Comparison of ENCODE assay signal across 10 mouse cellular contexts in genomic region chr11:95857716-95858527, GRCm38 (mm10). TPM values are rescaled to one million over a fixed set of nuclear protein-coding genes. Genes with fewer than 3 reads are reported as not detected.
DNase-seq lines count a peak whose midpoint lies in the region; ATAC-seq and TF ChIP-seq lines count a peak whose summit lies in the region.
"Had no signal": no experiment of that assay in that cellular context is flagged by ENCODE, and none has a peak within 500 bp of the region (broad histone marks: within the 10 kb centered on the region; RNA-seq: fewer than 3 reads in every experiment).

No protein-coding gene starts in this region.

- DNase-seq in heart, adult 11 months: no peak
- DNase-seq in adrenal gland, postnatal 14 days: no peak
- DNase-seq in cerebellum, postnatal 36 days: no peak

- WGBS in heart, embryonic 12.5 days: 24% methylated on average over 21 of the region's 21 CpGs
- WGBS in limb, embryonic 15.5 days: 21% methylated on average over 21 of the region's 21 CpGs
- 18% methylated on average over 21 of the region's 21 CpGs for WGBS in stomach, embryonic 14.5 days

- H3K27ac ChIP-seq in heart, embryonic 12.5 days (ENCODE audit: poor library complexity, severe bottlenecking): peak overlapping the region; percentile 96
- H3K27ac ChIP-seq in embryonic fibroblast, embryonic 13.5 days (ENCODE audit: insufficient read depth, low read length): peak overlapping the region; percentile 13; the same call in 1 of the 2 replicates
- peak overlapping the region; percentile 96 for H3K27ac ChIP-seq in limb, embryonic 15.5 days
- peak overlapping the region; percentile 53 for H3K27ac ChIP-seq in stomach, embryonic 14.5 days (ENCODE audit: low read length)

- no peak for TF ChIP-seq CTCF in C2C12 (IDR thresholded peaks at IDR 0.05; ENCODE audit: control insufficient read depth, insufficient read depth, insufficient read length)
- no peak for TF ChIP-seq CTCF in embryonic fibroblast, embryonic 13.5 days (IDR thresholded peaks at IDR 0.05; ENCODE audit: borderline replicate concordance, insufficient read depth, low read length)

- peak overlapping the region; percentile 79 for H3K4me2 ChIP-seq in heart, embryonic 12.5 days
- H3K4me2 ChIP-seq in limb, embryonic 15.5 days: peak overlapping the region; percentile 58
- peak overlapping the region; percentile 59 for H3K4me2 ChIP-seq in stomach, embryonic 14.5 days (replicated peaks; ENCODE audit: low read depth, low read length)

- H3K79me3 ChIP-seq in C2C12 (ENCODE audit: low read depth): no peaks in the 10 kb centered on the region

- H3K9ac ChIP-seq in heart, embryonic 12.5 days: peak overlapping the region; percentile 73
- peak overlapping the region; percentile 56 for H3K9ac ChIP-seq in limb, embryonic 15.5 days
- peak overlapping the region; percentile 45; the same call in 1 of the 2 replicates for H3K9ac ChIP-seq in stomach, embryonic 14.5 days (replicated peaks; ENCODE audit: low read depth, low read length)

- no peaks in the 10 kb centered on the region for H3K27me3 ChIP-seq in heart, embryonic 12.5 days (replicated peaks)
- H3K27me3 ChIP-seq in C2C12 (ENCODE audit: control insufficient read depth, insufficient read depth, insufficient read length): no peaks in the 10 kb centered on the region
- no peaks in the 10 kb centered on the region for H3K27me3 ChIP-seq in limb, embryonic 15.5 days
- H3K27me3 ChIP-seq in stomach, embryonic 14.5 days (ENCODE audit: control insufficient read depth, insufficient read depth, low read length): no peaks in the 10 kb centered on the region
- H3K27me3 ChIP-seq: Patski had no signal

- peaks cover 3% of the 10 kb centered on the region; the same call in 1 of the 2 replicates for H3K9me3 ChIP-seq in heart, embryonic 12.5 days (replicated peaks)
- no peaks in the 10 kb centered on the region for H3K9me3 ChIP-seq in limb, embryonic 15.5 days
- H3K9me3 ChIP-seq in stomach, embryonic 14.5 days (ENCODE audit: control insufficient read depth, low read depth, low read length): no peaks in the 10 kb centered on the region

- H3ac ChIP-seq in C2C12 (ENCODE audit: control insufficient read depth, insufficient read length, low read depth): peak overlapping the region; percentile 49

- TF ChIP-seq POLR2A in embryonic fibroblast, embryonic 13.5 days (IDR thresholded peaks at IDR 0.05; ENCODE audit: low read depth, low read length): no peak

- peak overlapping the region; percentile 77 for H3K4me3 ChIP-seq in heart, embryonic 12.5 days
- peak overlapping the region; percentile 30 for H3K4me3 ChIP-seq in C2C12 (ENCODE audit: insufficient read depth, poor library complexity, severe bottlenecking)
- H3K4me3 ChIP-seq in embryonic fibroblast, embryonic 13.5 days (ENCODE audit: insufficient read depth, low read length): peak overlapping the region; percentile 53
- peak overlapping the region; percentile 83 for H3K4me3 ChIP-seq in limb, embryonic 15.5 days
- peak overlapping the region; percentile 76 for H3K4me3 ChIP-seq in stomach, embryonic 14.5 days (ENCODE audit: low read depth, low read length)

- H3K79me2 ChIP-seq in C2C12 (ENCODE audit: control insufficient read depth, insufficient read depth): no peaks in the 10 kb centered on the region

- ATAC-seq in heart, embryonic 12.5 days (ENCODE audit: insufficient number of reproducible peaks, low FRiP score): no peak
- ATAC-seq in limb, embryonic 15.5 days (ENCODE audit: insufficient number of reproducible peaks, low FRiP score, low TSS enrichment, low read depth): no peak
- ATAC-seq in stomach, embryonic 14.5 days (ENCODE audit: insufficient number of reproducible peaks, insufficient read depth, low FRiP score, low read depth): no peak

- no peaks in the 10 kb centered on the region for H3K36me3 ChIP-seq in heart, embryonic 12.5 days
- no peaks in the 10 kb centered on the region for H3K36me3 ChIP-seq in C2C12 (ENCODE audit: control insufficient read depth, insufficient read depth)
- no peaks in the 10 kb centered on the region for H3K36me3 ChIP-seq in limb, embryonic 15.5 days
- no peaks in the 10 kb centered on the region for H3K36me3 ChIP-seq in stomach, embryonic 14.5 days (ENCODE audit: control insufficient read depth, insufficient read depth, low read length)

- H3K4me1 ChIP-seq in heart, embryonic 12.5 days (replicated peaks): peaks cover 10% of the 10 kb centered on the region
- 0 out of 2 replicates have a peak, but pooled peaks cover 2% of the 10 kb centered on the region for H3K4me1 ChIP-seq in embryonic fibroblast, embryonic 13.5 days (ENCODE audit: control insufficient read depth, insufficient read depth, low read length)
- peaks cover 11% of the 10 kb centered on the region for H3K4me1 ChIP-seq in limb, embryonic 15.5 days
- H3K4me1 ChIP-seq in stomach, embryonic 14.5 days (ENCODE audit: control insufficient read depth, insufficient read depth, low read length): peaks cover 13% of the 10 kb centered on the region; the same call in 1 of the 2 replicates

TF ChIP-seq in C2C12, 6 proteins besides CTCF, POLR2A, EP300 and RAD21:
- TF ChIP-seq MAX (IDR thresholded peaks at IDR 0.05): no peak
- TF ChIP-seq MYOD1 (IDR thresholded peaks at IDR 0.05; ENCODE audit: control insufficient read depth, insufficient read length, low read depth): no peak
- TF ChIP-seq USF1 (IDR thresholded peaks at IDR 0.05; ENCODE audit: low read depth): no peak
- TF ChIP-seq CEBPB (IDR thresholded peaks at IDR 0.05; ENCODE audit: low read depth): no peak
- no peak for TF ChIP-seq FOSL1 (IDR thresholded peaks at IDR 0.05; ENCODE audit: insufficient read depth, low read length, poor library complexity, severe bottlenecking)
- no peak for TF ChIP-seq MYOG (IDR thresholded peaks at IDR 0.05; ENCODE audit: control insufficient read depth, extremely low read depth, insufficient read length)

RNA-seq across cellular contexts. Expression of gene Abi3, which starts 15.6 kb away (rescaled TPM):
- polyA plus RNA-seq in heart, embryonic 12.5 days (2016; fragmentation: Nextera tagmentation; extraction: Ambion mirVana): 22.3 and 26.0 TPM in 2 replicates
- polyA plus RNA-seq in C2C12 (2012; fragmentation: generic; extraction: Trizol): 0.33 TPM
- polyA plus RNA-seq in embryonic fibroblast, embryonic 13.5 days (2011; ENCODE audit: insufficient read length, low read depth, missing spikeins): 0.40 and 1.1 TPM in 2 replicates
- 7.0 and 7.2 TPM in 2 replicates for polyA plus RNA-seq in limb, embryonic 15.5 days (2015; fragmentation: Nextera tagmentation; extraction: Ambion mirVana)
- polyA plus RNA-seq in stomach, embryonic 14.5 days (2014; fragmentation: Nextera tagmentation; extraction: Ambion mirVana): 2.9 and 3.7 TPM in 2 replicates
- total RNA-seq in adrenal gland, postnatal 14 days (2021): 15.6 and 20.9 TPM in 2 replicates
- polyA plus RNA-seq: Patski had no signal

RNA-seq across cellular contexts. Expression of gene Gngt2, which starts 20.9 kb away (rescaled TPM):
- 39.1 and 39.2 TPM in 2 replicates for polyA plus RNA-seq in heart, embryonic 12.5 days (2016; fragmentation: Nextera tagmentation; extraction: Ambion mirVana)
- polyA plus RNA-seq in C2C12 (2012; fragmentation: generic; extraction: Trizol): 2.7 TPM
- 2.4 and 5.6 TPM in 2 replicates for polyA plus RNA-seq in embryonic fibroblast, embryonic 13.5 days (2011; ENCODE audit: insufficient read length, low read depth, missing spikeins)
- polyA plus RNA-seq in limb, embryonic 15.5 days (2015; fragmentation: Nextera tagmentation; extraction: Ambion mirVana): 16.9 and 18.7 TPM in 2 replicates
- polyA plus RNA-seq in stomach, embryonic 14.5 days (2014; fragmentation: Nextera tagmentation; extraction: Ambion mirVana): 13.7 and 15.1 TPM in 2 replicates
- 30.3 and 31.4 TPM in 2 replicates for total RNA-seq in adrenal gland, postnatal 14 days (2021)
- polyA plus RNA-seq: Patski had no signal

RNA-seq across cellular contexts. Expression of gene Phospho1, which starts 33.6 kb away (rescaled TPM):
- 0.65 and 0.66 TPM in 2 replicates for polyA plus RNA-seq in heart, embryonic 12.5 days (2016; fragmentation: Nextera tagmentation; extraction: Ambion mirVana)
- polyA plus RNA-seq in C2C12 (2012; fragmentation: generic; extraction: Trizol): 98.3 TPM
- polyA plus RNA-seq in embryonic fibroblast, embryonic 13.5 days (2011; ENCODE audit: insufficient read length, low read depth, missing spikeins): 5.5 TPM in 2 replicates
- 2.8 and 3.9 TPM in 2 replicates for polyA plus RNA-seq in limb, embryonic 15.5 days (2015; fragmentation: Nextera tagmentation; extraction: Ambion mirVana)
- not detected in 2 replicates for polyA plus RNA-seq in stomach, embryonic 14.5 days (2014; fragmentation: Nextera tagmentation; extraction: Ambion mirVana)
- 269 and 312 TPM in 2 replicates for total RNA-seq in adrenal gland, postnatal 14 days (2021)

RNA-seq across cellular contexts. Expression of gene B4galnt2, which starts 56.8 kb away (rescaled TPM):
- polyA plus RNA-seq in heart, embryonic 12.5 days (2016; fragmentation: Nextera tagmentation; extraction: Ambion mirVana): 0.13 TPM in 1 of 2 replicates, not detected in the other
- not detected for polyA plus RNA-seq in C2C12 (2012; fragmentation: generic; extraction: Trizol)
- polyA plus RNA-seq in embryonic fibroblast, embryonic 13.5 days (2011; ENCODE audit: insufficient read length, low read depth, missing spikeins): 0.47 and 0.51 TPM in 2 replicates
- not detected in 2 replicates for polyA plus RNA-seq in limb, embryonic 15.5 days (2015; fragmentation: Nextera tagmentation; extraction: Ambion mirVana)
- polyA plus RNA-seq in stomach, embryonic 14.5 days (2014; fragmentation: Nextera tagmentation; extraction: Ambion mirVana): 3.2 and 3.8 TPM in 2 replicates
- not detected in 2 replicates for total RNA-seq in adrenal gland, postnatal 14 days (2021)
- total RNA-seq: left cerebral cortex, postnatal 10 days had no signal

Comparison
In these comparisons a context has a peak if more than half of its experiments do, and no peak if none do; other contexts are left out.
1. H3K27ac ChIP-seq: peak in every context shown above with its lines; median percentile 96 in heart, embryonic 12.5 days; 96 in limb, embryonic 15.5 days; 53 in stomach, embryonic 14.5 days; 13 in embryonic fibroblast, embryonic 13.5 days.
2. H3K4me3 ChIP-seq: peak in every context shown above with its lines; median percentile 83 in limb, embryonic 15.5 days; 77 in heart, embryonic 12.5 days; 76 in stomach, embryonic 14.5 days; 53 in embryonic fibroblast, embryonic 13.5 days; 30 in C2C12.
3. RNA of gene Phospho1, which starts 33.6 kb away (polyA plus RNA-seq): 98.3 TPM in C2C12 (single experiment); 5.5 TPM in embryonic fibroblast, embryonic 13.5 days, 2.8 to 3.9 TPM in limb, embryonic 15.5 days, 0.65 to 0.66 TPM in heart, embryonic 12.5 days and not detected in stomach, embryonic 14.5 days; every median in the first group is over 10 times any median in the second.
4. Peak in every context shown above with its lines, with median percentiles within 50 percentile points of each other: H3K4me2 ChIP-seq and H3K9ac ChIP-seq.